Mouse (Mus musculus) G1E (cell line): ENCODE results near the gene Cadm1.

Source experiments
- CTCF ChIP-seq: IDR thresholded peaks from 2 replicates; pipeline ENCODE4 v1.5.1; 2012; ENCODE audit warnings: low read depth, low read length, inconsistent platforms, mixed read lengths
- GATA1 ChIP-seq: IDR thresholded peaks from 2 replicates; pipeline ENCODE4 v1.6.1; 2012; ENCODE audit warnings: borderline replicate concordance, low read length, inconsistent platforms, mixed read lengths
- POLR2AphosphoS5 ChIP-seq: IDR thresholded peaks from 2 replicates; pipeline ENCODE4 v1.6.1; 2012; ENCODE audit warnings: low read depth, low read length, inconsistent platforms; ENCODE audit not compliant: insufficient replicate concordance
- TAL1 ChIP-seq: conservative IDR thresholded peaks from 2 replicates; pipeline ENCODE4 v1.6.1; 2012; ENCODE audit warnings: low read depth, low read length, inconsistent platforms, mixed read lengths

- no peak for TF ChIP-seq CTCF
- TF ChIP-seq POLR2AphosphoS5, result no peak
- TF ChIP-seq TAL1, result no peak
- TF ChIP-seq GATA1, result no peak
Observed at GRCm38 (mm10) chr9:47867474-47867873, 337.5 kb downstream of the Cadm1 start.
